Mouse (Mus musculus): ENCODE measurements around the gene BB287469. TPM values are rescaled to one million over a fixed set of nuclear protein-coding genes. Genes with fewer than 3 reads are reported as not detected.
"Not testable (repeated sequence)": the region's sequence is repeated elsewhere in the genome, so short reads cannot be mapped to it uniquely, and the experiment has no call there.

The BB287469 gene
- total RNA-seq (2021): not detected
- long read RNA-seq, experiment 1: 0 reads
- long read RNA-seq, experiment 2: 0 reads

DNA sequence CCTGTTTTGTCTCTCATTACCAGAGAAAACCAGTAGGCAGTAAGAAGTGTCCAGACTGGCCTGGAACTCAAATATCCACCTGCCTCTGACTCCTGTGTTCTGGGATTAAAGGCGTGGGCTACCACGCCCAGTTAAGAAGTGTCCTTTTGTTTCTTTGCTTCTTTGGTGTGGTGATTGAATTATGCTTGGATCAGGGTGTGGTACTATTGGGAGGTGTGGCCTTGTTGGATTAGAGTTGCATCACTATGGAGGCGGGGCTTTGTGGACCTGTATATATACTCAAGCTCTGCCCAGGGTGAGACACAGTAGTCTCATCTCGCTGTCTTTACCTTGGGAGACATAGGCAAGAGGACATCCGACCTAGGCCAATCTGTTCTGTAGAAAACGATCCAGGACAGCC is at the start of gene BB287469:
TSS of gene BB287469 (plus strand) at position 301 of the 400 bp plus-strand sequence.
- intact Hi-C loops (cut with DNase I); DNase-seq: not testable (repeated sequence)

DNA sequence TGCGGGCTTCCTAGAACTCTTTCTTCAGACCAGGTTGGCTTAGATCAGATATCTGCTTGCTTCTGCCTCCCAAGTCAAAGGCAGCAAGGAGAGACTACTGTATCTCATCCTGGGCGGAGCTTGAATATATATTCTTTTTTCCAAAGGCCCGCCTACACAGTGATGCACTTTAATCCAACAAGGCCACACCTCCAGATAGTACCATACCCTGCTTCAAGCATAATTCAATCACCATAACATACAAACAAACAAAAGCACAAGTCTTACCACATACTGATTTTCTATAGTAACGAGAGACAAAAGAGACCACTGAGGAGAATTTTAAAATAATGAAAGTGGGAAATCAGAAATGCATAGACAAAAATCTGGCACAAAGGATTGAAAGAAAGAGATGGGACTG is 40.7 kb upstream of the BB287469 start, which contains the start of gene Gm21319:
TSS of gene Gm21319 (minus strand) at position 101 of the 400 bp plus-strand sequence.
- intact Hi-C loops (cut with DNase I); DNase-seq: not testable (repeated sequence)

DNA sequence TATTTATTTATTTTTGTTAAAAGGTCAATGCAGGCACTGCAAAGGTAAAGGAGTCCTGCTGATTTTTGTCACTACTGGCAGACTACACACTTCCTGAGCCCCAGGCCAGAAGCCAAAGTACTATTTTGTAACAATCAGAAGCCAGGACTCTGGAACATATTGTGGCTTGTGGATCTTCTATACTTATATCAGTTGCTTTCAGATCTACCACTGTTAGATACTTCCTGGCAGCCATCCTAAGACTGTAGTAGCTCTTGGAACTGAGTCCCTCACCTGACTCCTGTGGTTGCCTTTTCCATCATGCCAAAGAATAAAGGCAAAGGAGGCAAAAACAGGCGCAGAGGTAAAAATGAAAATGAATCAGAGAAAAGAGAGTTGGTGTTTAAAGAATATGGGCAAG is 21.2 kb upstream of the BB287469 start, which contains the start of gene Gm21936:
TSS of gene Gm21936 (plus strand) at position 301 of the 400 bp plus-strand sequence.
- intact Hi-C loops (cut with DNase I); DNase-seq: not testable (repeated sequence)

DNA sequence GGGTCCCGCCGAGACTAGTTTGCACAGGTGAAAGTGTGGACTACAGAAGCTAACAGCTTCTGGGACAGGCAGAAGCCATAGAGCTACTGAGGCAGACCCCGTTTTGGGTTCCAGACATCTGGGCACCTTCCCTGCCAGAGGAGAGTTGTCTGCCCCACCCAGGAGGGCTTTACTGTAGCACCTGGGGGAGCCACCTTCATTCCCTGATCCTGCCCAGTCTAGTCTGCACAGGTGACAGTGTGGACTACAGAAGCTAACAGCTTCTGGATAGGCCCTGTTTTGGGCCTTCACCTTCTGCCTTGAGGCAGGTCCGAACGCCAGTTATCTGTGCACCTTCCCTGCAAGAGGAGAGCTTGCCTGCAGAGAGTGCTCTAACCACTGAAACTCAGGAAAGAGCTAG is 18.4 kb upstream of the BB287469 start:
- intact Hi-C loops (cut with DNase I); DNase-seq: not testable (repeated sequence)

DNA sequence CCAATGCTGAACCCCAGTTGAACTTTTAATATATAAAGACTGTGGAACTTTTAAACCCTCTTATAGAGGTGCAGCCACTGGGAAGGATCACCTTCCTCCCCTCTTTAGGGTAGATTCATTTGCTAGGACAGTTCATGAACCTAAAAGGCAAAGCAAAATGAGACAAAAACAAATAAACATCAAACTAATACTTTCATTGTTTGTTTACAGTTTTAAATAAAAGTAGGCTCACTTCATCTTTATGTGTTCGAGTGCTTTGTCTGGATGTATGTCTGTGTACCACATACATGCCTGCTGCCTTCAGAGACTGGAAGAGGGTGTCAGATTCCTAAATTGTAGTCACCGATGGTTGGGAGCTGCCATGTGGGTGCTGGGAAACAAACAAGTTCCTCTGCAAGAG is 25.9 kb downstream of the BB287469 start, which contains the start of gene Gm2001:
TSS of gene Gm2001 (minus strand) at position 101 of the 400 bp plus-strand sequence.
- intact Hi-C loops (cut with DNase I); DNase-seq: not testable (repeated sequence)

DNA sequence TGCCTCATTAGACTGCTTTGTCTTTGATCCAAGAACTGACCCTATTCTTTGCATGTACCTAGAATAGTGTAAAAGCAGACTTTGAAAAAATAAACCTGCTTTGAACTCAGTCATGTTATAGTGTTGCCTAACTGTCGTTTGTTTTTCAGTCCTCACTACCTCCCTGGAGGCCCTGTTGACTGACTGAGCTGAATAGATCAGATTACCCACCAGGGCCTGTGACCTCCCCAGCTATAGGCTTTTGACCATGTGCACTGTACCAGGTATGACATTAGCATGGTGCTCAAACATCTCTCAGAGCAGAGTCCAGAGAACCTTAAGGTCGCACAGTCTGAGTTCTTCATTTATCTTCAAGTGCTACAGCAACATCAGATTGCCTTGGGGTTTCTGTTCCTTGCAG is 34.3 kb downstream of the BB287469 start:
- intact Hi-C loops (cut with DNase I); DNase-seq: not testable (repeated sequence)

DNA sequence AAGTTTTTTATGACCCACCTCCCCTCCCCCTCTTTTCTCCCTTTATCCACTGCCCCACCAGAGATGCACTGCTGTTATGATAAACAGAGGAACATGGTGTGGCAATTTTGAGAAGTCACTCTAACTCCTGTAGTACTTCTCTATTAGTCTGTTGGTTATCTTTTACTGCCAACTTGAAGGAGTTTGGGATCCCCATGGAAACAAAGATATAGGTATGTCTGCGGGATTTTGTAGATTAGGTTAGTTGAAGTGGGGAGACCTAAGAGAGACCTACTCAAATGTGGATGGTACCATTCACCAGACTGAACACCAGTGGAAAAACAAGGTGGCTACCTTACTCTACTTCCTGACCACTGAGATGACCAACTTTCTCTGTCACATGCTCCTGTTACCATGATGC is 39.7 kb downstream of the BB287469 start:
- intact Hi-C loops (cut with DNase I); DNase-seq: not testable (repeated sequence)

DNA sequence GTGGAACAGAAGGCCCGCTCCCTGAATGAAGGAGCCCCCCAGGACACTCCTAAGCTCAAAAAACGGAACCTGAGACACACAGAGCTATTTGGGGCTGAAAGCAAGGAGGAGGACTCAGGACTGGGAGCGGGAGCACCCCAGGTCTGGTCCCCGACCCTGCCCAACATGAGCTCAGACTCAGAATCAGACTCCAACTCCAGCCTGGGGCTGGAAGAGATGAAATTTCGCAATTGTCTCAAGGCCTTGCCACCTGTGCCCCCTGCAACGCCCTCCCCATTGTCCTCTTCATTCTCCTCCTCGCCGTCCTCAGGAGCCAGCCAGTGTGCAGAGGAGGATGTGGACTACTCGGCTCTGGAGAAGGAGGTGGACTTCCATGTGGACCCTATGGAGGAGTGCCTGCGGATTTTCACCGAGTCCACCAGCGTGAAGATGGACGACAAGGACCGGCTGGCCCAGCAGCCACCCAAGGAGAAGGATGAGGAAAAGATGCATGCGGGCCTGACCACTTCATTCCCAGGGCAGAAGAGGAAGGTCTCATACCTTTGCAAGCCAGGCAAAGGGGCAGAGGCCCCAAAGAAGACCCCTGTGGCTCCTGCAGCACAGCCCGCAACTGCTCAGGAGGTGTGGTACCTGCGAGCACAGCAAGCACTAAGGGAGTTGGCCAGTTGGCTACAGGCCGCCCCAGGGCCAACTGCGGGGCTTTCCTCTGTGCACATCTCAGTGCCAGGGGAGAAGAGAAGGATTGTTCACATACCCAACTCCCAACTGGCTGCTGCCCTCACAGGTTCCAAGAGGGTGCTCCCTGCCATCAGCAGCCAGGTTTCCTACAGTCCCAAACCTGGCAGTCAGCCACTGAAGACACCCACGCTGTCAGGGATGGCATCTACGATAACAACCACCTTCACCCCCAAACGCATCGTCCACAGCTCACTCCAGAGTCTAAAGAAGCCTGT is 45.6 kb downstream of the BB287469 start:
- peak in 1 of 2 experiments; percentile 6 for DNase-seq

DNA sequence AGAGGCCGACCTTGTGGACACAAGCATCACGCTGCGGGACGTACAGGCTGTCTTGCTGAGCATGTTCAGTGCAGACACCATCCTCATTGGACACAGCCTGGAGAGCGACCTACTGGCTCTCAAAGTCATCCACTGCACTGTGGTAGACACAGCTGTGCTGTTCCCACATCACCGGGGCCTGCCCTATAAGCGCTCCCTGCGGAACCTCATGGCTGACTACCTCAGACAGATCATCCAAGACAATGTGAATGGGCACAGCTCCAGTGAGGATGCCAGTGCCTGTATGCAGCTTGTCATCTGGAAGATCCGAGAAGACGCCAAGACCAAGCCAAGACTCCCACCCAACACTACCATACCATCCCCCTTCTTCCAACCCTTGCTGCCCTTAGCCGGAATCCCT is 47.3 kb downstream of the BB287469 start:
- intact Hi-C loops (cut with DNase I); DNase-seq: not testable (repeated sequence)

More for the DNA sequence above, 45.6 kb downstream of the BB287469 start:
- intact Hi-C loops (cut with DNase I): not testable (repeated sequence)

DNA sequence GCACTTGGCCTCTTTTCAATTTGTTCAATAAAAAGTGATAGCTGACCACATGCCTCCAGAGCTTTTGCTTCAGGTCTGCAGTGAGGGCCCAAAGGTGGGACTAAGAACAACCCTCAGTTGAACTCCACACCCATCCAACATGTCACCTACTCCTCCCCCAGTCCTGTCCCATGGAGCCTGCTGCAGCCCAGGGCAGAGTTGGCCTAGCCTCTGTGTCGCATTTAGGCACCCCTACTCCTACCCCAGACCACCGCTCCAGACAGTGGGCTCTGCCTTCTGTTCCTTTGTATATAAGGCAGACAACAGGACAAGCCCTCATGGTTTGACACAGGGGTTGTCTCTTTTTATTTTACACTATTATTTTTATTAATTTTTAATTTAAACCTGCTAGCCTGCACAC is 47.7 kb downstream of the BB287469 start:
- DNase-seq; intact Hi-C loops (cut with DNase I): not testable (repeated sequence)

Other genes starting within 250 kb of the BB287469 start
- gene Oog1, start 213.9 kb upstream of the BB287469 start, total RNA-seq (2021): not detected
- not detected for gene Gm4027, start 197.7 kb upstream of the BB287469 start, total RNA-seq (2021)
- not detected for gene Gm16381, start 172.0 kb upstream of the BB287469 start, total RNA-seq (2021)
- gene Gm21319, start 40.8 kb upstream of the BB287469 start, total RNA-seq (2021): not detected
- not detected for gene Gm21936, start 21.1 kb upstream of the BB287469 start, total RNA-seq (2021)
- not detected for gene Gm2001, start 25.8 kb downstream of the BB287469 start, total RNA-seq (2021)
- not detected for gene Gm2016, start 57.5 kb downstream of the BB287469 start, total RNA-seq (2021)
- gene Gm2022, start 78.8 kb downstream of the BB287469 start, total RNA-seq (2021): not detected
- not detected for gene Gm2035, start 103.3 kb downstream of the BB287469 start, total RNA-seq (2021)
- gene Gm2042, start 137.5 kb downstream of the BB287469 start, total RNA-seq (2021): not detected
- not detected for gene Gm2075, start 195.3 kb downstream of the BB287469 start, total RNA-seq (2021)
- not detected for gene Gm6803, start 202.2 kb downstream of the BB287469 start, total RNA-seq (2021)
- not detected for gene Gm2056, start 210.4 kb downstream of the BB287469 start, total RNA-seq (2021)

Measured in gastrocnemius, postnatal 36 days (tissue).